Mouse (Mus musculus) lung, postnatal 25 days (tissue): ENCODE data around the gene Trank1.
A peak's percentile ranks its signal among the peaks of the same experiment; 100 is the strongest.

Experiments
- DNase-seq: peaks from one replicate; pipeline ENCODE4 v3.0.0; 2022; ENCODE audit warnings: low spot score

Gene Trank1

GRCm38 (mm10) chr9:111381056-111382025, 69.8 kb downstream of the Trank1 start:
- no peak for DNase-seq

- no peak for DNase-seq
Observed at GRCm38 (mm10) chr9:111382469-111382868, 70.9 kb downstream of the Trank1 start.

GRCm38 (mm10) chr9:111383046-111383445, 71.5 kb downstream of the Trank1 start:
- no peak for DNase-seq

GRCm38 (mm10) chr9:111383756-111384155, 72.2 kb downstream of the Trank1 start:
- DNase-seq = no peak

DNA sequence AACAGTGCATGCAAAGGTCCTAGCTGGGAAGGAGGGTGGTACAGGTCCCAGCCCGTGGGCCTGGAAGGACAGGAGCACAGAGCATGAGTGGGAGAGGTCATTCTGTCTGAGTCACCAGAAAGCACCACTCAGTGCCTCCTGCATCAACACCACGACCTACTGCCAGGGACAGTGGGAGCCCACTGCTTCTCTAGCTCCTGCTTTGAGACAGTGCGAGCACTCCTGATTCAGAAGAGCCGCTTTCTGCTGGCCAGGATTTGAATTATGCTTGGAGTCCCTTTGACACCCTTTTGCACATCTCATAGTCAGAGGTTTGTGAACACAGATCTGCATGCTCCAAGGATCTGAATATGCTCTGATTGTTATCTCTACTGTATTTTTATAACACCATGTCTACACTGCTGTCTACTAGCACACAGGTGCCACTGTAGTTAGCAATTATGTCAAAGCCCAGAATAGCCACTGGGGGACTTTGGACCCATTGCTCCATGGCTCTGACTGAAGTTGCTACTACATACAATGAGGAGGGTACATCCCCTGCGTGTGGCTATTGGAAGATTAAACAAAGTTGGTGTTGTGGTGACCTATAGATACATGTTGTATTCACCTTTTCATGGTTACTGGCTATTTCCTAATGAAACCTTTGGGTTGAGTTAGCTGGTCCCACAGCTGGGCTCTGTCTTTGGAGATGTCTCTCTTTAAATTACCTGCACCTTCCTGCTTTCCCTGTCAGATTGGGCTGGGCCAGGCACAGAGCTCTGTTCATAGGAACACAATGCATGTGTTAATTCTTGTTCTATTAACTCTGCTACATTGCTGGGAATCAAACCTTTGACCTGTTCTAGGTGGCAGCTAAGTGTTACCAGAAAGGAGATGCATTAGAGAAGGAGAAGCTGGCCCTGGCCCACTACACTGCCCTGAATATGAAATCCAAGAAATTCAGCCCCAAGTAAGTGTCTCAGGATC, 74.3 kb downstream of the Trank1 start:
- no peak for DNase-seq

- peak; percentile 40 for DNase-seq
Observed at GRCm38 (mm10) chr9:111386569-111386968, 75.0 kb downstream of the Trank1 start.

GRCm38 (mm10) chr9:111387576-111387975, 76.0 kb downstream of the Trank1 start:
- DNase-seq = no peak

DNA sequence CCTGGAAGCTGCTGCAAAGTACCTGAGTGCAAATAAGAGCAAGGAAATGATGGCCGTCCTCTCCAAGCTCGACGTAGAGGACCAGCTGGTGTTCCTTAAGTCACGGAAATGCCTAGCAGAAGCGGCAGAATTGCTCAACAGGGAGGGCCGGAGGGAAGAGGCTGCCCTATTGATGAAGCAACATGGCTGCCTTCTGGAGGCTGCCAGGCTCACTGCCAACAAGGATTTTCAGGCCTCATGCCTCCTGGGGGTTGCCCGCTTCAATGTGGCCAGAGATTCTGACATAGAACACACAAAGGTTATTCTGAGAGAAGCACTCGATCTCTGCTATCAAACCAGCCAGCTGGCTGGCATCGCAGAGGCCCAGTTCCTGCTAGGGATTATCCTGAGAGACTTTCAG, 78.5 kb downstream of the Trank1 start:
- peak; percentile 14 for DNase-seq

- no peak for DNase-seq
Observed at GRCm38 (mm10) chr9:111391036-111391435, 79.5 kb downstream of the Trank1 start.

GRCm38 (mm10) chr9:111391926-111392442, 80.4 kb downstream of the Trank1 start:
- DNase-seq = no peak

DNA sequence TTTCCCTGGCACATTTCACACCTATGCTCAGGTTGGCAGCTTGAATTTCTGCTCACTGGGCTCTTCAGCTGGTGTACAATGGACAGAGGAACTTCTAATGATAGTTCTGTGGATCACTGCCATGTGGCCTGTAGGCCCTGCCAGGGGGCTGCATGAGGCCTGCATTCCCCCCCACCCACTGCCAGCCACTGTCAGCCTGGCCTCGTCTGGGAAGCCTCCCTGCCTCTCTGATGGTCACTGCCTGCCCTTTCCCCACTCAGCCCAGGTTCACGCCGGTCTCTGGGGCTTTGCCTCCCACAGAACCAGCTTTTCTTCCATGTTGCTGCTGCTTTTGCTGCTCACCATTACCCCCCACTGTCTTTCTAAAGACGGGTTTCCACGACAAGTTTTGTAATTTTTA, 83.7 kb downstream of the Trank1 start:
- no peak for DNase-seq

GRCm38 (mm10) chr9:111398059-111398458, 86.5 kb downstream of the Trank1 start:
- no peak for DNase-seq

- DNase-seq = no peak
Observed at GRCm38 (mm10) chr9:111400089-111400488, 88.5 kb downstream of the Trank1 start.

DNA sequence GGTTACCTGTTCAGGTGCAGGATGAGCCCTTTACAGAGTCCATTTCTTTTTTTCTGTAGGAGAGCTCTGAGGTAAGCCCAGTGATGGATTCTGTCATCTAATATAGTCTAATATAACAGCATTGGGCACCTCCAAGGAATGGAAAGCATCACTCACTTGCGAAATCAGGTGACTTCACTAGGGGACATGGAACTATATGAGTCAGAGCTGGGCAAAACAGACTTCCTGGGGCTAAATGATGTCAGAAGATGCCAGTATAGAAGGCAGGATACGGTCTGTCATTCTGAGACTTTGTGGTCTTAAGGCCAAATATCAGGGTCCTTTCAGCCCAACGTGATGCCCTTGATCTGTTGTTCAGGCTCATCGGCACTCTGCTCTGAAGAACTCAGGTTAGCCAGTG, 91.6 kb downstream of the Trank1 start:
- DNase-seq = no peak

DNA sequence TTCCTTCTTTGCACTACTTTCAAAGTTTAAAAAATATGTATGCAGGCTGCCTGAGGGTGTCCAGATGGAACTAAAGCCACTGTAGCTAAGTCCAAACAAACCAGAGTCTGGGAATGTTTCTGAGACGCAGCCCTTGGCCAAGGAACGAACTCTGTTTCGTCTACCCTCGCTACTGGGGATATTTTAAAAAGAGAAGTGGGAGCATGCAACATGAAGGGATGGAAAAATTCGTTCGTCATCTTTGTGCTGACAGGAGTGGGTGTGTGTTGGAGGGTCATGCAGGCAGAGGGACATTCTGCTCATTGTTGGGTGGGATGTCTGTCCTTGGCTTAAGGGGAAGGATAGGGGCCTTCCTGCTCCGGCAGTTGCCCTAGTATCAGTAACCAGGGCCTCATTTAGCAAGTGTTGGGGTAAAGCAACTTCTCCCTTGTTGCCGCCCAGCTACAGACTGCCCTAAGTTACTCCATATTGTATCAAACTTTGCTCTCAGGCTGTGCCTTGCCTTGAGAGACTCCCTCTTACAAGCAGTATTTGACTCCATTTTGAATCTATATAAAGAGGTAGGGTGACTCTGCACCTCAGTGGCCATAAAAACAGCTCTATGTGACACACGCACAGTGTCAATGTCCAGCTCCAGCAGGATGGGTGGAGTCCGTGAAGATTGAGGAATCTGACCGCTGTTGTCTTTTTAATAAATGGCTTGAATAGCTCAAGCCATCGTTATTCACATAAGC, 93.0 kb downstream of the Trank1 start:
- no peak for DNase-seq

DNA sequence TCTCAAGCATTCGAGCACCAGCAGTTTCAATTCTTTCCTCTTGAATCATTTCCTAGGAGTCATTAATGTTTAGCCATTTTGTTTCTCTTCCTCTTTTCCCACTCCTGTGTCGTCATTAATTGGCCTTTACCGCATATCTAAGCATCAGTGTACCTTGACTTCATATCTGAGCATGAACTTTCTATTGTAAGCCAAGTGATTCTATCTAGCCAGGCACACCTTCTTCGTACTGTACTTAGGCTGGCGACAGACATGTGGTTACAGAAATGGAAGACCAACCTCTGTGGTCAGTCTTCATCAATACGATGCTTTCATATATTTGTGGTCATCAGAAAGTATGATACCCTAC, 93.5 kb downstream of the Trank1 start:
- DNase-seq = no peak

GRCm38 (mm10) chr9:111408012-111408411, 96.5 kb downstream of the Trank1 start:
- DNase-seq = peak; percentile 3

DNA sequence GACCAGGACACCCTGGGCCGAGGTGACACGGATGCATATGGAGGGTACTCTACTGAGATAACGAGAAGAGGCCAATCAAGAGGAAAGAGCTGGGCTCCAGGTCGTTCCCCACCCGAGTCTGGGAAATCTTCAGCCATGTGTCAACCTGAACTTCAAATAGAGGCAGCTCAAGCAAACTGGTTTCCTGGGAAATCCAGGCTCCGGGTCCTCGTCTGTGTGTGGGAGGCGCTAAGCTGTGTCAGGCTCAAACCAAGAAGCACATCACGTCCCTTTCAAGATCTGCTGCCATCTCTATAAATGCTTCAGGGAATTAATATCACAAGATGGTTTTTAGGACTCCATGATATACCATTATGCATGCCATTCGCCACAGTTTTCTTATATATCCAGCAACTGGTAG, 96.9 kb downstream of the Trank1 start:
- DNase-seq = no peak

GRCm38 (mm10) chr9:111412471-111413160, 101.1 kb downstream of the Trank1 start:
- no peak for DNase-seq

GRCm38 (mm10) chr9:111421862-111422261, 110.3 kb downstream of the Trank1 start:
- no peak for DNase-seq

- DNase-seq = no peak
Observed at GRCm38 (mm10) chr9:111422567-111422966, 111.0 kb downstream of the Trank1 start.
